Mouse (Mus musculus) spleen, adult 10 weeks (tissue): ENCODE results near the gene Il22ra1. TPM values are rescaled to one million over a fixed set of nuclear protein-coding genes. Genes with fewer than 3 reads are reported as not detected.

Experiments
- polyA plus RNA-seq: library from polyadenylated mRNA; stranded (reverse); fragments of 350-450 nt; fragmentation: Illumina TruSeq; extraction: RNeasy Lipid Tissue Mini Kit (QIAGEN cat#74804); gene quantifications from one replicate; pipeline ENCODE4 v1.2.3, GENCODE M21; 2015; ENCODE audit warnings: low replicate concordance; ENCODE audit not compliant: insufficient read depth

The Il22ra1 gene
- polyA plus RNA-seq, result not detected

GRCm38 (mm10) chr4:135727817-135728216 lies at the start of gene Il22ra1:
Gene Il22ra1 (plus strand): TSS chr4:135728172.

GRCm38 (mm10) chr4:135685906-135686567 lies 41.9 kb upstream of the Il22ra1 start, which contains the start of gene Ifnlr1:
Gene Ifnlr1 (plus strand): TSS chr4:135686287.

GRCm38 (mm10) chr4:135759356-135759976 lies 31.5 kb downstream of the Il22ra1 start, which contains the start of gene Myom3:
Gene Myom3 (plus strand): TSS chr4:135759715.

Other genes with a start within 250 kb of the Il22ra1 start
- gene Stpg1, start 233.4 kb upstream of the Il22ra1 start, polyA plus RNA-seq, result not detected
- 19.2 TPM for gene Nipal3, start 233.1 kb upstream of the Il22ra1 start, polyA plus RNA-seq
- 0.15 TPM for gene Grhl3, start 154.5 kb upstream of the Il22ra1 start, polyA plus RNA-seq
- 2.2 TPM for gene Ifnlr1, start 41.9 kb upstream of the Il22ra1 start, polyA plus RNA-seq
- 1.1 TPM for gene Myom3, start 31.5 kb downstream of the Il22ra1 start, polyA plus RNA-seq
- gene Srsf10, start 127.6 kb downstream of the Il22ra1 start, polyA plus RNA-seq, result 261 TPM
- 314 TPM for gene Pnrc2, start 145.7 kb downstream of the Il22ra1 start, polyA plus RNA-seq
- 67.7 TPM for gene Cnr2, start 167.2 kb downstream of the Il22ra1 start, polyA plus RNA-seq
- gene Fuca1, start 192.6 kb downstream of the Il22ra1 start, polyA plus RNA-seq, result 265 TPM
- gene Hmgcl, start 218.3 kb downstream of the Il22ra1 start, polyA plus RNA-seq, result 36.8 TPM
- 2.2 TPM for gene Gale, start 235.6 kb downstream of the Il22ra1 start, polyA plus RNA-seq
- 26.6 TPM for gene Lypla2, start 244.5 kb downstream of the Il22ra1 start, polyA plus RNA-seq